Mouse (Mus musculus): ENCODE results near the gene Gm21680.
A peak's percentile ranks its signal among the peaks of the same experiment; 100 is the strongest.
"Not testable (repeated sequence)": the region's sequence is repeated elsewhere in the genome, so short reads cannot be mapped to it uniquely, and the experiment has no call there.

Gene Gm21680

GRCm38 (mm10) chr5:25972563-25972962 lies at the start of gene Gm21680:
Gm21680 (minus strand) TSS chr5:25972663.
- DNase-seq (ENCODE audit: low spot score in 2 of 2) = not testable (repeated sequence)

DNA sequence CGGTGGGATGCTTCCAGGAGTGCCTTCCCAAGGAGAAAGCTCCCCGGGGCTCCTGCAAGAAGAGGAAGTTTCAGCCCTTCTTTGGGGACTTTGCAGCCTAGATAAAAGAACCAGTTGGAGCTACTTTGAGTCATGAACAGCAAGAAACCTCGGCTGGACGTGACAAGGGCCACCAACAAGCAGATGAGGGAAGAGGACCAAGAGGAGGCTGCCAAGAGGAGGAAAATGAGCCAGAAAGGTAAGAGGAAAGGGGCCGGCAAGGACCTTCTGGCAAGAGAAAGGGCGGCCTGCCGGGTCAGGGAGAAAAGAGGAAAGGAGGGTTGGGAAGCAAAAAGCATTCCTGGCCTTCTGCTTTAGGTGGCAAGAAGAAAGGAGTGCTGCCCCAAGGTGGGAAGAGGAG lies 35.2 kb upstream of the Gm21680 start:
- not testable (repeated sequence) for DNase-seq (ENCODE audit: low spot score in 2 of 2)

DNA sequence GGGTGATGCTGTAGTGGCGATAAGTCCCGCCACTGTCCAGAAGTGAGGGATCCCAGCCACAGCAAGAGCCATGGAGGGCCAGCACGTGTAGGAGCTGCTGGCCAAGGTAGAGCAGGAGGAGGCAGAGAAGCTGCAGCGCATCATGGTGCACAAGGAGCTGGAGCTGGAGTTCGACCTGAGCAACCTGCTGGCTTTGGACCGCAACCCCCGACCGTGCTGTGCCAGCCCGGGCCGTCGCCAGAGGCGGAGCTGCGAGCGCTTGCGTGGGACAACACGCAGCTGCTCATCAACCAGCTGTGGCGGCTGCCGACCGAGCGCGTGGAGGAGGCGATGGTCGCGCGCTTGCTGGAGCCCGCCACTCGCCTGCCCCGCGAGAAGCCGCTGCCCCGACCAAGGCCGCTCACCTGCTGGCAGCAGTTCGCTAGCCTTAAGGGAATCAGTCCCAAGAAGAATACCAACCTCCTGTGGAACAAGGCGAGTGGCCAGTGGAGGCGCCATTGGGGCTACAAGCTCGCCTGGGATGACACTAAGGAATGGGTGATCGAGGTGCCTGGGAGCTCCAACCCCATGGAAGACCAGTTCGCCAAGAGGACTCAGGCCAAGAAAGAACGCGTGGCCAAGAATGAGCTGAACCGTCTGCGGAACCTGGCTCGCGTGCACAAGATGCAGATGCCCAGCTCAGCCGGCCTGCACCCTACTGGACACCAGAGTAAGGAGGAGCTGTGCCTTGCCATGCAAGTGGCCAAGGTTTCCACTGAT lies 34.7 kb upstream of the Gm21680 start:
- peak; percentile 4 to 5 for DNase-seq (ENCODE audit: low spot score in 2 of 2)

DNA sequence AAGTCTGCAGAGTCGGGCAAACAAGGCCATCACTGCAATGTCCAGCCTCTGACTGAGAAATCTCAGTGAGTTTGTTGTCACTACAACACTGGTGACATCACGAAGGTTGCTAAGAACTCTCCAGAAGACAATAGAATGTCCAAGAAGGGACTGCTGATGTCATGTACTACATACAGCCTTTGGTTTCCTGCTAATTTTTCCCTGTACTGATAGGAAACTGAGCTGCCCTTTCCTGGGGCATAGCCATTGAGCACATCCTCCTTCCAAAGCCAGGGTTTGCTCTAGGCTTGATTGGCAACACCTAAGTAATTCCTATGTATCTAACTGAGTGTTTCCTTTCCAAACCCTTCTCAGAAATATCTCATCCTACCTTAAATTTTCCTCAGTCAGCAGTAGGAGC lies 32.2 kb upstream of the Gm21680 start, which contains the start of gene Gm1979:
Gm1979 (minus strand) TSS at position 101 of the 400 bp plus-strand sequence.
- DNase-seq (ENCODE audit: low spot score in 2 of 2) = not testable (repeated sequence)

DNA sequence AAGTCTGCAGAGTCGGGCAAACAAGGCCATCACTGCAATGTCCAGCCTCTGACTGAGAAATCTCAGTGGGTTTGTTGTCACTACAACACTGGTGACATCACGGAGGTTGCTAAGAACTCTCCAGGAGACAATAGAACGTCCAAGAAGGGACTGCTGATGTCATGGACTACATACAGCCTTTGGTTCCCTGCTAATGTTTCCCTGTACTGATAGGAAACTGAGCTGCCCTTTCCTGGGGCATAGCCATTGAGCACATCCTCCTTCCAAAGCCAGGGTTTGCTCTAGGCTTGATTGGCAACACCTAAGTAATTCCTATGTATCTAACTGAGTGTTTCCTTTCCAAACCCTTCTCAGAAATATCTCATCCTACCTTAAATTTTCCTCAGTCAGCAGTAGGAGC lies 16.1 kb upstream of the Gm21680 start, which contains the start of gene Gm21698:
Gm21698 (minus strand) TSS at position 101 of the 400 bp plus-strand sequence.
- DNase-seq (ENCODE audit: low spot score in 2 of 2) = not testable (repeated sequence)

GRCm38 (mm10) chr5:25957050-25957449 lies 15.4 kb downstream of the Gm21680 start:
- DNase-seq (ENCODE audit: low spot score in 2 of 2) = not testable (repeated sequence)

DNA sequence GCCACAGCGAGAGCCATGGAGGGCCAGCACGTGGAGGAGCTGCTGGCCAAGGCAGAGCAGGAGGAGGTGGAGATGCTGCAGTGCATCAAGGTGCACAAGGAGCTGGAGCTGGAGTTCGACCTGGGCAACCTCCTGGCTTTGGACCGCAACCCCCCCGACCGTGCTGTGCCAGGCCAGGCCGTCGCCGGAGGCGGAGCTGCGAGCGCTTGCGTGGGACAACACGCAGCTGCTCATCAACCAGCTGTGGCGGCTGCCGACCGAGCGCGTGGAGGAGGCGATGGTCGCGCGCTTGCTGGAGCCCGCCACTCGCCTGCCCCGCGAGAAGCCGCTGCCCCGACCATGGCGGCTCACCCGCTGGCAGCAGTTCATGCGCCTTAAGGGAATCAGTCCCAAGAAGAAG lies 15.9 kb downstream of the Gm21680 start:
- not testable (repeated sequence) for DNase-seq (ENCODE audit: low spot score in 2 of 2)

- DNase-seq (ENCODE audit: low spot score in 2 of 2) = not testable (repeated sequence)
These were observed 18.1 kb downstream of the Gm21680 start, which contains the start of gene Gm21671 for GRCm38 (mm10) chr5:25954317-25954716. Gm21671 (minus strand) TSS chr5:25954417.

- not testable (repeated sequence) for DNase-seq (ENCODE audit: low spot score in 2 of 2)
These were observed 27.1 kb downstream of the Gm21680 start for GRCm38 (mm10) chr5:25945391-25945790.

GRCm38 (mm10) chr5:25942281-25942680 lies 30.2 kb downstream of the Gm21680 start, which contains the start of gene Gm21663:
Gm21663 (minus strand) TSS chr5:25942381.
- DNase-seq (ENCODE audit: low spot score in 2 of 2) = not testable (repeated sequence)

All from right cerebral cortex, adult 2 months (tissue).